Mouse (Mus musculus): ENCODE data around the gene Mcm3ap. TPM values are rescaled to one million over a fixed set of nuclear protein-coding genes. Genes with fewer than 3 reads are reported as not detected.

The Mcm3ap gene
- total RNA-seq, 1 experiment from 2014 or later: 67.2 TPM

GRCm38 (mm10) chr10:76486302-76486701 lies 17.6 kb downstream of the Mcm3ap start:
- peak in 1 of 2 experiments; percentile 34; a peak in 1 of 4 replicates for ATAC-seq (replicated peaks in 1 of 2; ENCODE audit: insufficient read depth in 1 of 2, low FRiP score in 2 of 2, low TSS enrichment in 1 of 2, low read depth in 1 of 2, poor library complexity in 2 of 2, severe bottlenecking in 2 of 2)

DNA sequence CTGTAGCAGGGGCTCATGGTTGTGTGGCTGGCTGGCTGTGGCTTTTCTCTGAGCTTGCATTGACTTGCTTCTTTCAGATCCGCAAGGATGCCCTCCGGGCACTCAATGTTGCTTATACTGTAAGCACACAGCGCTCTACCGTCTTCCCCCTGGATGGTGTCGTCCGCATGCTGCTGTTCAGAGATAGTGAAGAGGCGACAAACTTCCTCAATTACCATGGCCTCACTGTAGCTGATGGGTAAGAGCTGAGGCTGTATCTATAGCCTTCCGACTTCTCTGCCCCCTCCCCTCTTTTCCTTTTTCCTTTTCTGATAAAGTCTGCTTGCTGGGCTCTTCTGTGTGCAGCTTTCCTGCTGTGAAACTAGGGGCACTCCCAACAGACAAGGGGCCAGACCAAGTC lies 19.5 kb downstream of the Mcm3ap start:
- ATAC-seq (replicated peaks in 1 of 2; ENCODE audit: insufficient read depth in 1 of 2, low FRiP score in 2 of 2, low TSS enrichment in 1 of 2, low read depth in 1 of 2, poor library complexity in 2 of 2, severe bottlenecking in 2 of 2): no peak

GRCm38 (mm10) chr10:76489205-76489604 lies 20.5 kb downstream of the Mcm3ap start:
- peak; percentile 48 to 57; a peak in 3 of 4 replicates for ATAC-seq (replicated peaks in 1 of 2; ENCODE audit: insufficient read depth in 1 of 2, low FRiP score in 2 of 2, low TSS enrichment in 1 of 2, low read depth in 1 of 2, poor library complexity in 2 of 2, severe bottlenecking in 2 of 2)

- ATAC-seq (replicated peaks in 1 of 2; ENCODE audit: insufficient read depth in 1 of 2, low FRiP score in 2 of 2, low TSS enrichment in 1 of 2, low read depth in 1 of 2, poor library complexity in 2 of 2, severe bottlenecking in 2 of 2): no peak
Measured at GRCm38 (mm10) chr10:76493527-76493926, 24.8 kb downstream of the Mcm3ap start.

GRCm38 (mm10) chr10:76495501-76495900 lies 26.8 kb downstream of the Mcm3ap start:
- no peak for ATAC-seq (replicated peaks in 1 of 2; ENCODE audit: insufficient read depth in 1 of 2, low FRiP score in 2 of 2, low TSS enrichment in 1 of 2, low read depth in 1 of 2, poor library complexity in 2 of 2, severe bottlenecking in 2 of 2)

- no peak for ATAC-seq (replicated peaks in 1 of 2; ENCODE audit: insufficient read depth in 1 of 2, low FRiP score in 2 of 2, low TSS enrichment in 1 of 2, low read depth in 1 of 2, poor library complexity in 2 of 2, severe bottlenecking in 2 of 2)
Measured at GRCm38 (mm10) chr10:76496366-76496765, 27.6 kb downstream of the Mcm3ap start.

DNA sequence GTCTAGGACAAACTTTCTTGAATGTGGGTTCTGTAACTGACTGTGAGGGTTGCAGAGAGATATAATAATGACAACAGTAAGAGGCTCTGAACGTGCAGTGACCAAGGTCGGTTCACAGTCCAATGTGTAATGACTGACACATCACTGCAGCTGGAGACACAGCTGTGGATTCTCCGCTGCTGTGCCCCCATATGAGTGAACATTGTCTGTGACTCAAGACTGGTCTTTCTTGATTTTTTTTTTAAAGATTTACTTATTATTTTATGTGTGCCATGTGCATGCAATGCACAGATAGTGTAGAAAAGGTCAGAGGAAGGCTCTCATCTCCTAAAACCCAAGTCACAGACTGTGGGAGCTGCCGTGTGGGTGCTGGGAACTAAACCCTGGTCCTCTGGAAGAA lies 28.8 kb downstream of the Mcm3ap start:
- no peak for ATAC-seq (replicated peaks in 1 of 2; ENCODE audit: insufficient read depth in 1 of 2, low FRiP score in 2 of 2, low TSS enrichment in 1 of 2, low read depth in 1 of 2, poor library complexity in 2 of 2, severe bottlenecking in 2 of 2)

DNA sequence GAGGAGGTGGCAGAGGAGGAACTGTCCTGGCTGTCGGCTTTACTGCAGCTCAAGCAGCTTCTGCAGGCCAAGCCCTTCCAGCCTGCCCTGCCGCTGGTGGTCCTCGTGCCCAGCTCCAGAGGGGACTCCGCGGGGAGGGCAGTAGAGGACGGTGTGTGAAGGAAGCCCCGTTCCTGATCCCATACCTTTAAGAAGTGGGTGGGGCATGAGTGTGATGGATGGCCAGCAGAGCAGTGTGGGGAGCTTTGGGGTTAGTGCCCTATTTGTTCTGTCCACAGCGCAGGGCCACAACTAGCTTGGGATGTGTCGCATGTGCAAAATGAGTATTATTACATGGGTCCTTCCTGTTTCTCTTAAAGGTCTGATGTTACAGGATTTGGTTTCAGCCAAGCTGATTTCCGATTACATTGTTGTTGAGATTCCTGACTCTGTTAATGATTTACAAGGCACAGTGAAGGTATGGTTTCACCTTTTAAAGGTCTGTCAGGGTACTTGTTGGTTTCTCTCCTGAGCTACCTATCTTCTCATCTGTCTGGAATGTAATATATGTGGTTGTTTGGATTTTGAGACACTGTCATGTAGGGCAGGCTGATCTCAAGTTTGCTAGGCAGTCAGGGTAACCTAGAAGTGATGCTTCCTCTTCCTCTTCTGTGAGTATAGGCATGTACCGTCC lies 35.7 kb downstream of the Mcm3ap start:
- no peak for ATAC-seq (replicated peaks in 1 of 2; ENCODE audit: insufficient read depth in 1 of 2, low FRiP score in 2 of 2, low TSS enrichment in 1 of 2, low read depth in 1 of 2, poor library complexity in 2 of 2, severe bottlenecking in 2 of 2)

- no peak for ATAC-seq (replicated peaks in 1 of 2; ENCODE audit: insufficient read depth in 1 of 2, low FRiP score in 2 of 2, low TSS enrichment in 1 of 2, low read depth in 1 of 2, poor library complexity in 2 of 2, severe bottlenecking in 2 of 2)
Measured at GRCm38 (mm10) chr10:76505865-76506264, 37.1 kb downstream of the Mcm3ap start.

- peak; percentile 98 to 99 for ATAC-seq (replicated peaks in 1 of 2; ENCODE audit: insufficient read depth in 1 of 2, low FRiP score in 2 of 2, low TSS enrichment in 1 of 2, low read depth in 1 of 2, poor library complexity in 2 of 2, severe bottlenecking in 2 of 2)
Measured at GRCm38 (mm10) chr10:76512965-76513583, 44.3 kb downstream of the Mcm3ap start.

GRCm38 (mm10) chr10:76530922-76531321 lies 62.2 kb downstream of the Mcm3ap start:
- ATAC-seq (replicated peaks in 1 of 2; ENCODE audit: insufficient read depth in 1 of 2, low FRiP score in 2 of 2, low TSS enrichment in 1 of 2, low read depth in 1 of 2, poor library complexity in 2 of 2, severe bottlenecking in 2 of 2): peak in 1 of 2 experiments; percentile 22; a peak in 1 of 4 replicates

DNA sequence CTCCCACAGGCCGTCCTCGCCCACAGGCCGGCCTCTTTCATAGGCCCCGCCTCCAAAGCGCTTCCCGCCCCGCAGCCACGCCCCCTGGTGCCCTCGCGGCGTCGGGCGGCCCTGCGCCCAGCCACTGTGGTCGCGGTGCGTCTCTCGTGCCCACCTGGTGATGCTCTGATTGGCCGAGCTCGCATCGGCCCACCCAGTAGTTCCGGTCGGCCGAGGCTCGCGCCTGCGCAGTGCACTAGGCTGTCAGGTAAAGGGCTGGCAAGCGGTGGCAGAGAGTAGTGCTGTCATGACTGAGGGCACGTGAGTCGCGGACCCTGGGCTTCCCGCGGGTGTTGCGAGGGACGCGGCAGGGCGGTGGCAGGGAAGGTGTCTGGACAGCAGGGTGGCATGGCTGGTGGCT lies 62.6 kb downstream of the Mcm3ap start, which contains the start of gene Lss:
Lss (plus strand) TSS at position 214 of the 400 bp plus-strand sequence.
- peak; percentile 96 to 99 for ATAC-seq (replicated peaks in 1 of 2; ENCODE audit: insufficient read depth in 1 of 2, low FRiP score in 2 of 2, low TSS enrichment in 1 of 2, low read depth in 1 of 2, poor library complexity in 2 of 2, severe bottlenecking in 2 of 2)

DNA sequence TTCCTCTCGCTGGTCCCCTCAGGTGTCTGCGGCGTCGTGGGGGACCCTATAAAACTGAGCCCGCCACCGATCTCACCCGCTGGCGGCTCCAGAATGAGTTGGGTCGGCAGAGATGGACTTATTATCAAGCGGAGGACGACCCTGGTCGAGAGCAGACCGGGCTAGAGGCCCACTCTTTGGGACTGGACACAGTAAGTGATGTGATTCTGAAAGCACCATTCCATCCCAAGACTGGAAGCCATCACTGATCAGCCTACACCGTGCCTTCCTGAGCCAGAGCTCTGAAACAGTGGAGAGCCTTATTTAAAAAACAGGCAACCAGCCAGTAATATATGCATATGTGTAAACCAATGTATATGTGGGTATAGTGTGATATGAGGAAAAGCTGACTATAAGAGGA lies 63.1 kb downstream of the Mcm3ap start:
- ATAC-seq (replicated peaks in 1 of 2; ENCODE audit: insufficient read depth in 1 of 2, low FRiP score in 2 of 2, low TSS enrichment in 1 of 2, low read depth in 1 of 2, poor library complexity in 2 of 2, severe bottlenecking in 2 of 2): no peak

- no peak for ATAC-seq (replicated peaks in 1 of 2; ENCODE audit: insufficient read depth in 1 of 2, low FRiP score in 2 of 2, low TSS enrichment in 1 of 2, low read depth in 1 of 2, poor library complexity in 2 of 2, severe bottlenecking in 2 of 2)
Measured at GRCm38 (mm10) chr10:76535526-76535925, 66.8 kb downstream of the Mcm3ap start.

DNA sequence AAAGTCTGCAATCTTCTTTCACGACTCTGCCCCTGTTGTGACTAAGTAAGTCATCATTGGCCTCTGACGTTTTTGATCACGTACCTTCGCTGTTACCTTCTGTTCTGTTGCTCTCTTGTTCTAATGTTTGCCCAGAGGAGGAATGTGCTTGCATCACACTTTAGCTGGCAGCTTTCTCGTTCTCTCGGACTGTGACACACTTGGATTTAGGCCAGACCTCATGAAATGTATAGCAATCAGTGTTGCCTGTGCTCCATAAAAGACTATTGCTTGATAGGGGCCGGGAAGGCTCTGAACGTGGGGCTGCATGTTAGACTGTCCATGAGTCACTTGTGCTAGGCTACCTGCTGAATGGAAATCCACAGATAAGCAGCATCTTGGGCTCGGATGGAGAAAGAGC lies 68.9 kb downstream of the Mcm3ap start:
- ATAC-seq (replicated peaks in 1 of 2; ENCODE audit: insufficient read depth in 1 of 2, low FRiP score in 2 of 2, low TSS enrichment in 1 of 2, low read depth in 1 of 2, poor library complexity in 2 of 2, severe bottlenecking in 2 of 2): no peak

GRCm38 (mm10) chr10:76541336-76542085 lies 72.8 kb downstream of the Mcm3ap start:
- peak; percentile 51 to 77; a peak in 3 of 4 replicates for ATAC-seq (replicated peaks in 1 of 2; ENCODE audit: insufficient read depth in 1 of 2, low FRiP score in 2 of 2, low TSS enrichment in 1 of 2, low read depth in 1 of 2, poor library complexity in 2 of 2, severe bottlenecking in 2 of 2)

GRCm38 (mm10) chr10:76542636-76543375 lies 74.1 kb downstream of the Mcm3ap start:
- ATAC-seq (replicated peaks in 1 of 2; ENCODE audit: insufficient read depth in 1 of 2, low FRiP score in 2 of 2, low TSS enrichment in 1 of 2, low read depth in 1 of 2, poor library complexity in 2 of 2, severe bottlenecking in 2 of 2): peak; percentile 30 to 34; a peak in 3 of 4 replicates
